Mouse (Mus musculus): ENCODE measurements around the gene Mbnl1. TPM values are rescaled to one million over a fixed set of nuclear protein-coding genes. Genes with fewer than 3 reads are reported as not detected.

The Mbnl1 gene
- polyA plus RNA-seq, 1 experiment from 2014 or later = 70.0 TPM

DNA sequence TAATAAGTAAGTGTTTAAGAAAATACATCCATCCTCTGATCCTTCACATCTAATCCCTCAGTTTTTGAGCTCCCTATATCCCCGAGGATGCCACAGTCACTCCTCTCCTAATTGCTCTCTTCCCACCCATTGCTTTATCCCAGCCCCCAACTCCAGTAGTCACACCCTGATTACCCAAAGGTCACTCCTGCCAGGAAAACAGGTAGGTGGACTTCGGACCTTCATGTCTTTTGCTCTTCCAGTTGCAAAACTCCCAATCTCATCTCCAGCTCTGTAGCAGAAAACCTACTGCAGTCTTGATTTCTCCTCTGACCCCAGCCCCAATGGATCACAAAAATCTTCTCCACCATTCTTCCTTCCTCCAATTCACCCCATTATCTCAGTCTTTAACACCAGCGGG lies 169.6 kb downstream of the Mbnl1 start:
- DNase-seq (ENCODE audit: low spot score) = no peak

DNA sequence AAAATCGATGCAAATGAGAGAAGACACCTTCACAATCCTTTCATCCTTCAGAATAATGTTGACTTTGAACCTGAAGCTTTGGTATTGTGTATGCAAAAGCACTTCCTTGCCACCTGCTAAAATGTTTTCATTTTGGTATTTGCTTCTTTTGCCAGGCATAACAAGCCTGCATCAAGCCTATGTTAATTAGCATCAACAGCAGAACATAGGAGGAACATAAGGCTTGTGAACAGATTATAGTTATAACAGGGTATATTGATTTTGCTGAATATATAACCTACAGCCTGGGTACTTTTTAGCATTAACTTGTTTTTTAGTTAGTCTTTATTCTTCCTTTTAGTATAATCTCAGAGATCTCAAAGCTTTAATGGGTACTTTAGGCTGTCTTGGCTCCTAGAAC lies 172.9 kb downstream of the Mbnl1 start:
- no peaks in the 10 kb centered on the region for H3K36me3 ChIP-seq (ENCODE audit: control insufficient read depth, insufficient read depth, low read length)
- no peak overlapping the region for H3K4me3 ChIP-seq (ENCODE audit: low read depth, low read length)
- H3K4me1 ChIP-seq (ENCODE audit: control insufficient read depth, insufficient read depth, low read length) = no peaks in the 10 kb centered on the region
- H3K27ac ChIP-seq (replicated peaks; ENCODE audit: low read depth, low read length) = no peak overlapping the region
- H3K9me3 ChIP-seq (ENCODE audit: control insufficient read depth, low read length) = no peaks in the 10 kb centered on the region
- no peak for ATAC-seq (ENCODE audit: insufficient number of reproducible peaks, low FRiP score, low TSS enrichment, low read depth)
- no peak overlapping the region for H3K4me2 ChIP-seq (ENCODE audit: low read depth, severe bottlenecking)
- H3K27me3 ChIP-seq (ENCODE audit: control insufficient read depth, insufficient read depth, low read length) = no peaks in the 10 kb centered on the region
- no peak for DNase-seq (ENCODE audit: low spot score)
- 91% methylated on average over 1 of the region's 1 CpGs for WGBS
- H3K9ac ChIP-seq (ENCODE audit: low read length) = no peak overlapping the region

More for the DNA sequence above, 169.6 kb downstream of the Mbnl1 start:
- Histone ChIP-seq H3K27ac (replicated peaks; ENCODE audit: low read depth, low read length) (no peak overlapping the region), H3K4me1 (ENCODE audit: control insufficient read depth, insufficient read depth, low read length) (no peaks in the 10 kb centered on the region), H3K4me2 (ENCODE audit: low read depth, severe bottlenecking) (no peak overlapping the region), H3K9me3 (ENCODE audit: control insufficient read depth, low read length) (no peaks in the 10 kb centered on the region), H3K27me3 (ENCODE audit: control insufficient read depth, insufficient read depth, low read length) (no peaks in the 10 kb centered on the region), H3K9ac (ENCODE audit: low read length) (no peak overlapping the region), H3K4me3 (ENCODE audit: low read depth, low read length) (no peak overlapping the region), H3K36me3 (ENCODE audit: control insufficient read depth, insufficient read depth, low read length) (no peaks in the 10 kb centered on the region)
- WGBS = 73% methylated on average over 3 of the region's 3 CpGs
- ATAC-seq (ENCODE audit: insufficient number of reproducible peaks, low FRiP score, low TSS enrichment, low read depth) = no peak

DNA sequence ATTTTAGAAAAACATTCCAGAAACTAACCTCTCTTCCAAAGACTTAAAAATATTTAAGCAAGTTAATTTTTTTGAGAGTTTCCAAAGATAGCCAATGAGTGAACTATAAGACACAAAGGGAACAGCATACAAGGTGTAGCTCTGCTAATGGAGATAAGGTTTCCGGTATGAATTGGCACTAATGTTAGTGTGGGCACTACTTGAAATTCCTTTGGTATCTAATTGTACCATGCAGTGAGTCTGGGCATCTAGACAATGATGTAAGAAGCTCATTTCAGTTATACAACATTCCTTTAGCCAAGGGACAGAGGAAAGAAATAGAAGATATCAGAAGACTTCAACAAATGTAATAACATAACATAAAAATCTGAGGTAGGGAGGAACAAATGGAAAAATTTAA lies 175.7 kb downstream of the Mbnl1 start:
- WGBS = 93% methylated on average over 1 of the region's 1 CpGs
- H3K9me3 ChIP-seq (ENCODE audit: control insufficient read depth, low read length) = no peaks in the 10 kb centered on the region
- no peaks in the 10 kb centered on the region for H3K27me3 ChIP-seq (ENCODE audit: control insufficient read depth, insufficient read depth, low read length)
- no peaks in the 10 kb centered on the region for H3K4me1 ChIP-seq (ENCODE audit: control insufficient read depth, insufficient read depth, low read length)
- DNase-seq (ENCODE audit: low spot score) (no peak), ATAC-seq (ENCODE audit: insufficient number of reproducible peaks, low FRiP score, low TSS enrichment, low read depth) (no peak)
- H3K27ac ChIP-seq (replicated peaks; ENCODE audit: low read depth, low read length) = no peak overlapping the region
- no peak overlapping the region for H3K9ac ChIP-seq (ENCODE audit: low read length)
- no peaks in the 10 kb centered on the region for H3K36me3 ChIP-seq (ENCODE audit: control insufficient read depth, insufficient read depth, low read length)
- H3K4me3 ChIP-seq (ENCODE audit: low read depth, low read length) = no peak overlapping the region
- no peak overlapping the region for H3K4me2 ChIP-seq (ENCODE audit: low read depth, severe bottlenecking)

DNA sequence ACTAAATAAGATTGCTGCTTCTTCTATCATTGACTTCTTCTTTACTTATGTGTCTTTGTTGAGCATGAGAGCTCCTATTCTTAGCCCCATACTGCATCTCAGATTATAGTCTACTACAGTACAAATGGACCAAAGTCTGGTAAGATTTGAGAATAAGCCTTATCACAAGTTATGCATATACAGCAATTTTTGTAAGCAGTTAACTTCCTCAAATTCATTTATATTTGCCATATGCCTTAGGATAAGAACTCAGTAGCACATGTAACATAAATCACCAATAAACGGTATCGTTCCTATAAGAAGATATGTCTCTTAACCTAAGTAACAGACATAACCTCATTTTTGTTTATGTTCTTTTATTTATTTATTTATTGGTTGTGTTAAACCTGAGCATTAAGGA lies 188.1 kb downstream of the Mbnl1 start:
- ATAC-seq (ENCODE audit: insufficient number of reproducible peaks, low FRiP score, low TSS enrichment, low read depth) (no peak), DNase-seq (ENCODE audit: low spot score) (no peak)
- Histone ChIP-seq H3K27ac (replicated peaks; ENCODE audit: low read depth, low read length) (no peak overlapping the region), H3K4me2 (ENCODE audit: low read depth, severe bottlenecking) (no peak overlapping the region), H3K9ac (ENCODE audit: low read length) (no peak overlapping the region), H3K36me3 (ENCODE audit: control insufficient read depth, insufficient read depth, low read length) (no peaks in the 10 kb centered on the region), H3K4me1 (ENCODE audit: control insufficient read depth, insufficient read depth, low read length) (no peaks in the 10 kb centered on the region), H3K27me3 (ENCODE audit: control insufficient read depth, insufficient read depth, low read length) (no peaks in the 10 kb centered on the region), H3K9me3 (ENCODE audit: control insufficient read depth, low read length) (no peaks in the 10 kb centered on the region), H3K4me3 (ENCODE audit: low read depth, low read length) (no peak overlapping the region)
- WGBS = 90% methylated on average over 2 of the region's 2 CpGs
